Mouse (Mus musculus) stomach, postnatal 0 days (tissue): ENCODE data around the gene Fhl3.

Experiments used
- CTCF ChIP-seq: IDR thresholded peaks from 2 replicates; pipeline ENCODE4 v1.5.1; 2016; ENCODE audit warnings: antibody characterized with exemption, low read depth, mild to moderate bottlenecking, moderate library complexity
- EP300 ChIP-seq: optimal IDR thresholded peaks from 2 replicates; pipeline ENCODE3; 2016; ENCODE audit warnings: antibody characterized with exemption

DNA sequence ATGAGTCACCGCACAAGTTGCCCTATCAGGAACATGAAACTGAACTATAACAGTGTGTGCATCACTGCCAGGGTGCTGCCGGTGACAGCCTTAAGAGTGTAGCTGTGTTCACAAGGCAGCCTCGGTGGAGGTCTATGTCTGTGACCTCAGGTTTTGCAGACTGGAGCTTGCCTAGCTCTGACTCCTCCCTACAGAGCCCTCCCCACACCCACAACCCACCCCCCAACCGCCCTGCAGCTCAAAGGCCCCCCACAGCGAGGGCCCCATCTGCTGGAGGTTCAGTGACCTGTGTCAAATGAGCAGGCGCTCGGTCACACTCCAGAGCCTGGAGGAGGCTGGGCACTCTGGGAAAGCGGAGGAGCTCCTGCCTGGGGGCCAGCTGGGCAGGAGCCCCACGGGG lies 47.6 kb upstream of the Fhl3 start:
- peak; percentile 13; the same call in 1 of the 2 replicates for TF ChIP-seq CTCF
- TF ChIP-seq EP300 = no peak
